Comparison of ENCODE assay signal across 29 mouse cellular contexts in genomic region chr1:122575954-122576353, GRCm38 (mm10).
DNase-seq lines count a peak whose midpoint lies in the region; ATAC-seq and TF ChIP-seq lines count a peak whose summit lies in the region.
"Had no signal": no experiment of that assay in that cellular context is flagged by ENCODE, and none has a peak within 500 bp of the region (broad histone marks: within the 10 kb centered on the region; RNA-seq: fewer than 3 reads in every experiment).

No protein-coding gene starts in this region.

- peak; percentile 78 for ATAC-seq in frontal cortex, adult (ENCODE audit: low TSS enrichment)
- no peak for ATAC-seq in midbrain, postnatal 0 days (ENCODE audit: low FRiP score)
- no peak for ATAC-seq in midbrain, embryonic 15.5 days (replicated peaks)
- ATAC-seq: liver, postnatal 0 days; lung, postnatal 0 days; Patski had no signal

- H3K9ac ChIP-seq in midbrain, postnatal 0 days (replicated peaks; ENCODE audit: low read length, poor library complexity, severe bottlenecking) = no peak overlapping the region
- H3K9ac ChIP-seq in midbrain, embryonic 15.5 days = no peak overlapping the region
- H3K9ac ChIP-seq: embryonic facial prominence, embryonic 13.5 days; heart, embryonic 15.5 days; hindbrain, embryonic 15.5 days; limb, embryonic 12.5 days; liver, postnatal 0 days had no signal

- H3K4me3 ChIP-seq in midbrain, postnatal 0 days (ENCODE audit: low read depth, low read length) = no peak overlapping the region
- H3K4me3 ChIP-seq in midbrain, embryonic 15.5 days = no peak overlapping the region
- H3K4me3 ChIP-seq: embryonic facial prominence, embryonic 13.5 days; erythroblast, embryonic 14.5 days; gastrocnemius, adult 2 months; heart, embryonic 15.5 days; hindbrain, embryonic 15.5 days; limb, embryonic 12.5 days had no signal

- no peak overlapping the region for H3K4me2 ChIP-seq in midbrain, postnatal 0 days (ENCODE audit: low read depth, low read length, poor library complexity, severe bottlenecking)
- no peak overlapping the region for H3K4me2 ChIP-seq in midbrain, embryonic 15.5 days
- H3K4me2 ChIP-seq: embryonic facial prominence, embryonic 13.5 days; heart, embryonic 15.5 days; hindbrain, embryonic 15.5 days; limb, embryonic 12.5 days; liver, embryonic 11.5 days; midbrain, embryonic 11.5 days had no signal

- DNase-seq in frontal cortex, postnatal 25 days (ENCODE audit: low spot score in 2 of 2) = no peak
- peak; percentile 18 for DNase-seq in midbrain, postnatal 0 days (ENCODE audit: low spot score)
- peak; percentile 16 to 48 for DNase-seq in layer of hippocampus, adult 18-20 months (ENCODE audit: low spot score in 2 of 2)
- DNase-seq in telencephalon, adult 2 months (ENCODE audit: low read depth, low spot score) = peak; percentile 28
- no peak for DNase-seq in kidney, adult 11 months
- DNase-seq: adrenal gland, postnatal 36 days; B cell, adult 2 months; cerebellum, adult 2 months; cerebellum, postnatal 36 days; embryo, embryonic 11 days; gastrocnemius, adult 2 months; kidney, adult 9 months; kidney, postnatal 14 days; liver, postnatal 0 days; right cerebral cortex, postnatal 4 days; thymus, postnatal 36 days had no signal

- no peaks in the 10 kb centered on the region for H3K36me3 ChIP-seq in midbrain, postnatal 0 days (ENCODE audit: insufficient read depth, low read length)
- no peaks in the 10 kb centered on the region for H3K36me3 ChIP-seq in midbrain, embryonic 15.5 days (replicated peaks)
- H3K36me3 ChIP-seq: embryonic facial prominence, embryonic 13.5 days; G1E; heart, embryonic 15.5 days; hindbrain, embryonic 15.5 days; limb, embryonic 12.5 days had no signal

- H3K4me1 ChIP-seq in midbrain, postnatal 0 days (ENCODE audit: insufficient read depth, low read length) = no peaks in the 10 kb centered on the region
- H3K4me1 ChIP-seq in midbrain, embryonic 15.5 days = no peaks in the 10 kb centered on the region
- H3K4me1 ChIP-seq: embryonic facial prominence, embryonic 13.5 days; heart, embryonic 15.5 days; hindbrain, embryonic 15.5 days; limb, embryonic 12.5 days had no signal

- H3K9me3 ChIP-seq in midbrain, postnatal 0 days (ENCODE audit: low read length) = no peaks in the 10 kb centered on the region
- no peaks in the 10 kb centered on the region for H3K9me3 ChIP-seq in midbrain, embryonic 15.5 days
- H3K9me3 ChIP-seq: embryonic facial prominence, embryonic 13.5 days; heart, embryonic 15.5 days; hindbrain, embryonic 15.5 days; limb, embryonic 12.5 days had no signal

- no peak for TF ChIP-seq CTCF in midbrain, postnatal 0 days (IDR thresholded peaks at IDR 0.05)

- H3K27me3 ChIP-seq in midbrain, postnatal 0 days (ENCODE audit: insufficient read depth, low read length) = no peaks in the 10 kb centered on the region
- no peaks in the 10 kb centered on the region for H3K27me3 ChIP-seq in midbrain, embryonic 15.5 days (replicated peaks)
- H3K27me3 ChIP-seq: CH12.LX; embryonic facial prominence, embryonic 13.5 days; heart, embryonic 15.5 days; hindbrain, embryonic 15.5 days; limb, embryonic 12.5 days; Patski had no signal

- whole genome bisulfite sequencing in midbrain, postnatal 0 days = 70% methylated on average over 4 of the region's 4 CpGs
- 76% methylated on average over 4 of the region's 4 CpGs for WGBS in midbrain, embryonic 15.5 days

- H3K27ac ChIP-seq in midbrain, postnatal 0 days (ENCODE audit: low read depth, low read length) = no peak overlapping the region
- no peak overlapping the region for H3K27ac ChIP-seq in midbrain, embryonic 15.5 days
- H3K27ac ChIP-seq: embryonic facial prominence, embryonic 13.5 days; gastrocnemius, adult 2 months; heart, embryonic 15.5 days; hindbrain, embryonic 15.5 days; limb, embryonic 12.5 days had no signal

Comparison
In these comparisons a context has a peak if more than half of its experiments do, and no peak if none do; other contexts are left out.
1. DNase-seq: peak in midbrain, postnatal 0 days (single experiment), layer of hippocampus, adult 18-20 months (2 of 2) and telencephalon, adult 2 months (single experiment); none in frontal cortex, postnatal 25 days (0 of 2) and kidney, adult 11 months (single experiment).